Mouse (Mus musculus) inflammation-experienced regulatory T-cells, adult 6 months (primary cell): Measurements from ENCODE around the gene Lce1d. TPM values are rescaled to one million over a fixed set of nuclear protein-coding genes. Genes with fewer than 3 reads are reported as not detected.
"Not testable (repeated sequence)": the region's sequence is repeated elsewhere in the genome, so short reads cannot be mapped to it uniquely, and the experiment has no call there.

Source experiments
- ATAC-seq: one replicate; pipeline ENCODE4 v1.8.0; 2017
- polyA plus RNA-seq, 3 experiments: library from polyadenylated mRNA; unstranded; fragments of 100-300 nt; shearing (Covaris generic); gene quantifications; one replicate each; pipeline ENCODE4 v1.2.1; 2017

Lce1d gene
- polyA plus RNA-seq = not detected

- ATAC-seq = no peak
Measured at GRCm38 (mm10) chr3:92687110-92687509, at the start of gene Lce1d. Gene Lce1d, minus strand, starts transcription at chr3:92687210.

GRCm38 (mm10) chr3:92722631-92723030 lies 35.6 kb upstream of the Lce1d start:
- no peak for ATAC-seq

GRCm38 (mm10) chr3:92720250-92720649 lies 33.2 kb upstream of the Lce1d start, which contains the start of gene Lce1f:
Gene Lce1f, minus strand, starts transcription at chr3:92720350.
- no peak for ATAC-seq

GRCm38 (mm10) chr3:92715122-92715521 lies 28.1 kb upstream of the Lce1d start:
- no peak for ATAC-seq

- no peak for ATAC-seq
Measured at GRCm38 (mm10) chr3:92708974-92709373, 22.0 kb upstream of the Lce1d start, which contains the start of gene Lce1e. Gene Lce1e, minus strand, starts transcription at chr3:92709074.

- no peak for ATAC-seq
Measured at GRCm38 (mm10) chr3:92694613-92695012, 7.6 kb upstream of the Lce1d start.

- no peak for ATAC-seq
Measured at GRCm38 (mm10) chr3:92691688-92692087, 4.7 kb upstream of the Lce1d start.

- not testable (repeated sequence) for ATAC-seq
Measured at GRCm38 (mm10) chr3:92689154-92689553, 2.1 kb upstream of the Lce1d start.

- no peak for ATAC-seq
Measured at GRCm38 (mm10) chr3:92678947-92679346, 8.1 kb downstream of the Lce1d start, which contains the start of gene Lce1c. Gene Lce1c, plus strand, starts transcription at chr3:92679247.

- ATAC-seq = no peak
Measured at GRCm38 (mm10) chr3:92670215-92670614, 16.8 kb downstream of the Lce1d start, which contains the start of gene Lce1a2. Gene Lce1a2, minus strand, starts transcription at chr3:92670315.

- ATAC-seq = no peak
Measured at GRCm38 (mm10) chr3:92656826-92657225, 30.2 kb downstream of the Lce1d start, which contains the start of gene Lce1b. Gene Lce1b, minus strand, starts transcription at chr3:92656926.

- no peak for ATAC-seq
Measured at GRCm38 (mm10) chr3:92648207-92648606, 38.8 kb downstream of the Lce1d start, which contains the start of gene Lce1a1. Gene Lce1a1, minus strand, starts transcription at chr3:92648307.

GRCm38 (mm10) chr3:92639854-92640253 lies 47.2 kb downstream of the Lce1d start:
- no peak for ATAC-seq

- ATAC-seq = no peak
Measured at GRCm38 (mm10) chr3:92638653-92638991, 48.4 kb downstream of the Lce1d start.

GRCm38 (mm10) chr3:92637745-92638652 lies 49.0 kb downstream of the Lce1d start:
- ATAC-seq = no peak

Other genes with a start within 250 kb of the Lce1d start
- not detected for gene Sprr1b, start 248.4 kb downstream of the Lce1d start, polyA plus RNA-seq
- not detected for gene Sprr3, start 228.5 kb downstream of the Lce1d start, polyA plus RNA-seq
- not detected for gene Sprr1a, start 201.3 kb downstream of the Lce1d start, polyA plus RNA-seq
- not detected for gene Sprr4, start 186.7 kb downstream of the Lce1d start, polyA plus RNA-seq
- not detected for gene 2310046K23Rik, start 152.7 kb downstream of the Lce1d start, polyA plus RNA-seq
- not detected for gene Ivl, start 113.5 kb downstream of the Lce1d start, polyA plus RNA-seq
- not detected for gene Smcp, start 98.2 kb downstream of the Lce1d start, polyA plus RNA-seq
- gene 2210017I01Rik, start 79.7 kb downstream of the Lce1d start, polyA plus RNA-seq = not detected
- gene Lce6a, start 65.5 kb downstream of the Lce1d start, polyA plus RNA-seq = not detected
- gene Lce1a1, start 38.9 kb downstream of the Lce1d start, polyA plus RNA-seq = not detected
- not detected for gene Lce1b, start 30.3 kb downstream of the Lce1d start, polyA plus RNA-seq
- gene Lce1a2, start 16.9 kb downstream of the Lce1d start, polyA plus RNA-seq = not detected
- gene Lce1c, start 8.0 kb downstream of the Lce1d start, polyA plus RNA-seq = not detected
- not detected for gene Lce1e, start 21.9 kb upstream of the Lce1d start, polyA plus RNA-seq
- not detected for gene Lce1f, start 33.1 kb upstream of the Lce1d start, polyA plus RNA-seq
- not detected for gene Gm38119, start 51.9 kb upstream of the Lce1d start, polyA plus RNA-seq
- not detected for gene Lce1g, start 65.1 kb upstream of the Lce1d start, polyA plus RNA-seq
- not detected for gene Lce1h, start 77.9 kb upstream of the Lce1d start, polyA plus RNA-seq
- gene Lce1i, start 91.7 kb upstream of the Lce1d start, polyA plus RNA-seq = not detected
- not detected for gene Lce1j, start 103.3 kb upstream of the Lce1d start, polyA plus RNA-seq
- gene Lce1k, start 120.7 kb upstream of the Lce1d start, polyA plus RNA-seq = not detected
- gene Kprp, start 140.0 kb upstream of the Lce1d start, polyA plus RNA-seq = not detected
- gene Lce1l, start 164.1 kb upstream of the Lce1d start, polyA plus RNA-seq = not detected
- gene 2310050C09Rik, start 183.0 kb upstream of the Lce1d start, polyA plus RNA-seq = not detected
- gene Lce3a, start 239.0 kb upstream of the Lce1d start, polyA plus RNA-seq = not detected
- not detected for gene Lce3b, start 245.8 kb upstream of the Lce1d start, polyA plus RNA-seq